Mouse (Mus musculus): ENCODE data around the gene Mucl3. TPM values are rescaled to one million over a fixed set of nuclear protein-coding genes. Genes with fewer than 3 reads are reported as not detected.

Gene Mucl3
- polyA plus RNA-seq, 1 experiment, result 0.19 TPM

- Histone ChIP-seq H3K4me1 (ENCODE audit: control insufficient read depth, insufficient read depth, low read length) (peaks cover 7% of the 10 kb centered on the region), H3K27ac (ENCODE audit: insufficient read depth, low read length) (peak overlapping the region; percentile 85), H3K4me3 (ENCODE audit: insufficient read depth, low read length) (no peak overlapping the region)
- TF ChIP-seq POLR2A (IDR thresholded peaks at IDR 0.05; ENCODE audit: low read depth, low read length), result no peak
- no peak for TF ChIP-seq CTCF (IDR thresholded peaks at IDR 0.05; ENCODE audit: borderline replicate concordance, insufficient read depth, low read length)
Measured at GRCm38 (mm10) chr17:35638475-35639190, 4.9 kb downstream of the Mucl3 start.

- TF ChIP-seq POLR2A (IDR thresholded peaks at IDR 0.05; ENCODE audit: low read depth, low read length), result no peak
- no peak for TF ChIP-seq CTCF (IDR thresholded peaks at IDR 0.05; ENCODE audit: borderline replicate concordance, insufficient read depth, low read length)
- H3K4me3 ChIP-seq (ENCODE audit: insufficient read depth, low read length), result no peak overlapping the region
- no peak overlapping the region for H3K27ac ChIP-seq (ENCODE audit: insufficient read depth, low read length)
- H3K4me1 ChIP-seq (ENCODE audit: control insufficient read depth, insufficient read depth, low read length), result peaks cover 7% of the 10 kb centered on the region
Measured at GRCm38 (mm10) chr17:35636363-35636762, 7.1 kb downstream of the Mucl3 start.

DNA sequence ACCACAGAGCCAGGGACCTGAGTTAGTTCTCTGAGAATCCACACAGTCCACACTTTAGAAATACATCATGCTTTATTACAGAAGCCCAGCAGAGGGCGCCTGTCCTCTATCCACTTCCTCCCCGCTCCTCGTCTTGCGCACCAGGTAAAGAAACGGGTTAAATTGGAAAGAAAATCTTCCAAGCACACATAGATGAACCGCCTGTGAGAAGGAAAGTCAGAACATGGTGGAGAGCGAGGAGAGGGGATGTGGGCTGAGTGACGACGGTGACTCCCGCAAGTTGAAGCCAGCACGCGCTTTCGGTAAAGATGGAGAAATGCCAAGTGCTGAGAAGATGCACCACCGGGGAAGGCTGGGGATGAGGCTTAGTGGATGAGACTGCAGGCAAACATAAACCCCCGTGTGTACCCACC is 7.8 kb downstream of the Mucl3 start:
- H3K27ac ChIP-seq (ENCODE audit: insufficient read depth, low read length), result no peak overlapping the region
- H3K4me3 ChIP-seq (ENCODE audit: insufficient read depth, low read length), result peak overlapping the region; percentile 60
- peaks cover 7% of the 10 kb centered on the region for H3K4me1 ChIP-seq (ENCODE audit: control insufficient read depth, insufficient read depth, low read length)
- TF ChIP-seq CTCF (IDR thresholded peaks at IDR 0.05; ENCODE audit: borderline replicate concordance, insufficient read depth, low read length), result 0 out of 2 replicates have a peak, but pooled peaks have one; percentile 16
- no peak for TF ChIP-seq POLR2A (IDR thresholded peaks at IDR 0.05; ENCODE audit: low read depth, low read length)

- TF ChIP-seq CTCF (IDR thresholded peaks at IDR 0.05; ENCODE audit: borderline replicate concordance, insufficient read depth, low read length) (no peak), POLR2A (IDR thresholded peaks at IDR 0.05; ENCODE audit: low read depth, low read length) (no peak)
- no peak overlapping the region for H3K4me3 ChIP-seq (ENCODE audit: insufficient read depth, low read length)
- no peak overlapping the region for H3K27ac ChIP-seq (ENCODE audit: insufficient read depth, low read length)
- H3K4me1 ChIP-seq (ENCODE audit: control insufficient read depth, insufficient read depth, low read length), result peaks cover 7% of the 10 kb centered on the region
Measured at GRCm38 (mm10) chr17:35635202-35635601, 8.3 kb downstream of the Mucl3 start.

- H3K4me3 ChIP-seq (ENCODE audit: insufficient read depth, low read length), result no peak overlapping the region
- no peak for TF ChIP-seq POLR2A (IDR thresholded peaks at IDR 0.05; ENCODE audit: low read depth, low read length)
- 0 out of 2 replicates have a peak, but pooled peaks have one; percentile 16 for TF ChIP-seq CTCF (IDR thresholded peaks at IDR 0.05; ENCODE audit: borderline replicate concordance, insufficient read depth, low read length)
- peaks cover 5% of the 10 kb centered on the region for H3K4me1 ChIP-seq (ENCODE audit: control insufficient read depth, insufficient read depth, low read length)
- no peak overlapping the region for H3K27ac ChIP-seq (ENCODE audit: insufficient read depth, low read length)
Measured at GRCm38 (mm10) chr17:35633992-35634391, 9.5 kb downstream of the Mucl3 start.

- H3K4me3 ChIP-seq (ENCODE audit: insufficient read depth, low read length), result no peak within 1 kb of the TSS
- no peak for TF ChIP-seq POLR2A (IDR thresholded peaks at IDR 0.05; ENCODE audit: low read depth, low read length)
- H3K27ac ChIP-seq (ENCODE audit: insufficient read depth, low read length), result no peak within 1 kb of the TSS
- no peaks in the 10 kb centered on the region for H3K4me1 ChIP-seq (ENCODE audit: control insufficient read depth, insufficient read depth, low read length)
Measured at GRCm38 (mm10) chr17:35626537-35626936, 17.0 kb downstream of the Mucl3 start, which contains the start of gene Gm9573. TSS of gene Gm9573 (minus strand) at chr17:35626637.

- TF ChIP-seq POLR2A (IDR thresholded peaks at IDR 0.05; ENCODE audit: low read depth, low read length) (no peak), CTCF (IDR thresholded peaks at IDR 0.05; ENCODE audit: borderline replicate concordance, insufficient read depth, low read length) (no peak)
- Histone ChIP-seq H3K27ac (ENCODE audit: insufficient read depth, low read length) (no peak overlapping the region), H3K4me3 (ENCODE audit: insufficient read depth, low read length) (no peak overlapping the region), H3K4me1 (ENCODE audit: control insufficient read depth, insufficient read depth, low read length) (no peaks in the 10 kb centered on the region)
Measured at GRCm38 (mm10) chr17:35617127-35617526, 26.4 kb downstream of the Mucl3 start.

GRCm38 (mm10) chr17:35601736-35602354 is 41.6 kb downstream of the Mucl3 start:
- Histone ChIP-seq H3K4me3 (ENCODE audit: insufficient read depth, low read length) (no peak overlapping the region), H3K4me1 (ENCODE audit: control insufficient read depth, insufficient read depth, low read length) (peaks cover 2% of the 10 kb centered on the region), H3K27ac (ENCODE audit: insufficient read depth, low read length) (no peak overlapping the region)
- TF ChIP-seq CTCF (IDR thresholded peaks at IDR 0.05; ENCODE audit: borderline replicate concordance, insufficient read depth, low read length), result no peak
- TF ChIP-seq POLR2A (IDR thresholded peaks at IDR 0.05; ENCODE audit: low read depth, low read length), result no peak

GRCm38 (mm10) chr17:35601249-35601648 is 42.2 kb downstream of the Mucl3 start, which contains the start of gene Sfta2:
TSS of gene Sfta2 (plus strand) at chr17:35601549.
- TF ChIP-seq CTCF (IDR thresholded peaks at IDR 0.05; ENCODE audit: borderline replicate concordance, insufficient read depth, low read length) (no peak), POLR2A (IDR thresholded peaks at IDR 0.05; ENCODE audit: low read depth, low read length) (no peak)
- Histone ChIP-seq H3K4me3 (ENCODE audit: insufficient read depth, low read length) (no peak within 1 kb of the TSS), H3K27ac (ENCODE audit: insufficient read depth, low read length) (no peak within 1 kb of the TSS), H3K4me1 (ENCODE audit: control insufficient read depth, insufficient read depth, low read length) (peaks cover 2% of the 10 kb centered on the region)

DNA sequence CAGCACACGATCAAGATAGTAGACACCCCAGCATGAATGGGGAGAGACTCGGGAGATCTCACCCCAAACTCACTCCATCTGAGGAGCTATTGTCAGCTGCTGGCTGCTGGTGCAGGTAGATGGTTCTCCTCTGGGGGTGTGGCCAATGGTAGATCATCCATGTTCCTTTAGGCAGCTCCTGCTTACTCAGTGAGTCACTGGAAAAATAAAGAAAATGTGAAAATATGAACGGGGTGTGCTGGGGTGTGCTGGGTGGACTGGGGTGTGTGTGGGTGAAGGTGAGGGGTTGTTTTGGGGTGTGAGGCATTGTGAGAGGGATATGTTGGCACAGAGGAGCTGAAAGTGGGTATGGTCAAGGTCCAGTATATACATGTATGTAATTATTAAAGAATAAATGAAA is 46.1 kb downstream of the Mucl3 start:
- TF ChIP-seq CTCF (IDR thresholded peaks at IDR 0.05; ENCODE audit: borderline replicate concordance, insufficient read depth, low read length), result no peak
- TF ChIP-seq POLR2A (IDR thresholded peaks at IDR 0.05; ENCODE audit: low read depth, low read length), result no peak
- no peaks in the 10 kb centered on the region; the same call in 1 of the 2 replicates for H3K4me1 ChIP-seq (ENCODE audit: control insufficient read depth, insufficient read depth, low read length)
- H3K27ac ChIP-seq (ENCODE audit: insufficient read depth, low read length), result no peak overlapping the region
- H3K4me3 ChIP-seq (ENCODE audit: insufficient read depth, low read length), result no peak overlapping the region
